Mouse (Mus musculus): ENCODE results near the gene Cebpb.
"Not testable (repeated sequence)": the region's sequence is repeated elsewhere in the genome, so short reads cannot be mapped to it uniquely, and the experiment has no call there.

Gene Cebpb

GRCm38 (mm10) chr2:167688498-167689451, at the start of gene Cebpb:
TSS of gene Cebpb (plus strand) at chr2:167688915.
- DNase-seq: peak; percentile 92

GRCm38 (mm10) chr2:167640279-167640678, 48.4 kb upstream of the Cebpb start:
- peak; percentile 68 for DNase-seq

- DNase-seq: peak; percentile 79
Observed at GRCm38 (mm10) chr2:167641337-167641736, 47.4 kb upstream of the Cebpb start.

- no peak for DNase-seq
Observed at GRCm38 (mm10) chr2:167642164-167642563, 46.6 kb upstream of the Cebpb start.

GRCm38 (mm10) chr2:167643356-167644052, 45.2 kb upstream of the Cebpb start:
- not testable (repeated sequence) for DNase-seq

- no peak for DNase-seq
Observed at GRCm38 (mm10) chr2:167646411-167646810, 42.3 kb upstream of the Cebpb start.

- no peak for DNase-seq
Observed at GRCm38 (mm10) chr2:167649290-167650032, 39.3 kb upstream of the Cebpb start.

- DNase-seq: no peak
Observed at GRCm38 (mm10) chr2:167651622-167652021, 37.1 kb upstream of the Cebpb start.

- no peak for DNase-seq
Observed at GRCm38 (mm10) chr2:167652694-167653093, 36.0 kb upstream of the Cebpb start.

GRCm38 (mm10) chr2:167654911-167655600, 33.7 kb upstream of the Cebpb start:
- no peak for DNase-seq

- DNase-seq: peak; percentile 64
Observed at GRCm38 (mm10) chr2:167656629-167657478, 31.9 kb upstream of the Cebpb start.

GRCm38 (mm10) chr2:167657973-167658372, 30.7 kb upstream of the Cebpb start:
- no peak for DNase-seq

- DNase-seq: no peak
Observed at GRCm38 (mm10) chr2:167658712-167659111, 30.0 kb upstream of the Cebpb start.

- no peak for DNase-seq
Observed at GRCm38 (mm10) chr2:167659177-167659846, 29.4 kb upstream of the Cebpb start.

- DNase-seq: peak; percentile 82
Observed at GRCm38 (mm10) chr2:167659847-167660610, 28.7 kb upstream of the Cebpb start.

- peak; percentile 37 for DNase-seq
Observed at GRCm38 (mm10) chr2:167660611-167660971, 28.1 kb upstream of the Cebpb start.

GRCm38 (mm10) chr2:167661270-167662203, 27.2 kb upstream of the Cebpb start, which contains the start of gene Gm20431:
TSS of gene Gm20431 (minus strand) at chr2:167661496.
- peak; percentile 99 for DNase-seq

GRCm38 (mm10) chr2:167662713-167663112, 26.0 kb upstream of the Cebpb start:
- no peak for DNase-seq
